Mouse (Mus musculus) megakaryocyte, adult 5-6 weeks (primary cell): ENCODE measurements around the gene Kcnn3. TPM values are rescaled to one million over a fixed set of nuclear protein-coding genes. Genes with fewer than 3 reads are reported as not detected.
A peak's percentile ranks its signal among the peaks of the same experiment; 100 is the strongest.

Source experiments
- ATAC-seq: 2 replicates; pipeline ENCODE4 v1.8.0; 2016; ENCODE audit warnings: mild to moderate bottlenecking, inconsistent platforms; ENCODE audit not compliant: poor library complexity, severe bottlenecking
- total RNA-seq, 2 experiments: library from RNA; stranded (forward) in 1 of 2; stranded (reverse) in 1 of 2; fragments of 153-499, 151-499 nt in 1 of 2; fragments of 221-1000, 200-1000 nt in 1 of 2; gene quantifications; 2 replicates each; pipeline versions ENCODE4 v1.2.3 to v1.2.4; 2015 to 2017

Kcnn3 gene
- not detected in 2 replicates for total RNA-seq (2015)
- total RNA-seq (2017) = not detected in 2 replicates

DNA sequence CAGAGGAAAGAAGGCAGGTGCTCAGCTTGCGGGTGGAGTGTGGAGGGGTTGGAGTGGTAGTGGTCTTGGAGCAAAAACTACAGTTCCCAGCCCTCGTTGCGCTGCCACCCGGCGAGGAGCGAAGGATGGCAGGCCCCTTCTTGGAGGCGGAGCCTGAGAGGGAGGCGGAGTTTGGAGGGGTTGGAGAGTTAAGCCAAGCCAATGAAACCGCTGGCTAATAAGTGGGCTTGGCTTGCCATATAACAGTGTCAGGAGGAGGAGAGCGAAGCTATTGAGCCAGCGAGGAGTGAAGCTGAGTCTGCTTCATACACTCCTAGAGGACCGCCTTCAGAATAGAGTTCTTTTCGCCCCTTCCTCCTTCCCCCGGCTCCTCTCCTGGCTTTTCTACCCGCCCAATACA lies at the start of gene Kcnn3:
Kcnn3 (plus strand) TSS at position 271 of the 400 bp plus-strand sequence.
- ATAC-seq = peak; percentile 78

DNA sequence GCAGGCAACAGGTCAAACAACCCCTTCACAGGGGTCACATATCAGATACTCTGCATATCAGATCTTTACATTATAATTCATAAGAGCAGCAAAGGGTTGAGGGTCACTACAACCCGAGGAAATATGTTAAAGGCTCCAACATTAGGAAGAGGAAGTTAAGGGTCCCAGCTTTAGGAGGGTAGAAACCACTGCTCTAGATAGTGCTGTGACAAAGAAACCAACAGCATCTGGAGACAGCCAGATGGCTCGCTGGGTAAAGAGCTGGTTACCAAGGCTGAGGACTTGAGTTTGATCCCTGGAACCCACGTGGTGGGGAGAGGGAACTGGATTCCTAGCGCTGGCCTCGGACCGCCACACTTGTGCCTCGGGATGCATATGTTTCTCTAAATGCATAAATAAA lies 47.7 kb upstream of the Kcnn3 start:
- no peak for ATAC-seq

GRCm38 (mm10) chr3:89473838-89474237 lies 46.1 kb upstream of the Kcnn3 start:
- ATAC-seq = no peak

GRCm38 (mm10) chr3:89479055-89479454 lies 40.9 kb upstream of the Kcnn3 start:
- ATAC-seq = no peak

- ATAC-seq = peak; percentile 64
These were observed 38.5 kb upstream of the Kcnn3 start for GRCm38 (mm10) chr3:89481488-89481887.

DNA sequence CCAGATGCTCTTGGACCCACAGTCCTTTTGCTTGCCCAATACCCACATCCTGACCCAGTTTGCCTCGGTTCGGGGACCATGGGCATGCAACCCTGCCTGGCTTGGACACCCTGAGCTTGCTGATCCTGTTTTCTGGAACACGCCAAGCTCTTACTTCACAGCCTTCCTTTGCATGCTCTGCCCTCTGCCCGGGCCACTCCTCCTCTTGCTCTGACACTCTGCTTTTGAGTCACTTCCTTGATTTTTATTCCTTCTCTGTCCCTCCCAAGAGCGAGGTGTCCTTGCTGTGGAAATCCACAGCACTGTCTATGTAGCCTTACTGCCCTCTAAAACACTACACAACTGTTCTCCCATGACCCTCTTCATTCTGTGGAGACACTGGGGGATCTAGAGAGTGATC lies 37.7 kb upstream of the Kcnn3 start:
- no peak for ATAC-seq

DNA sequence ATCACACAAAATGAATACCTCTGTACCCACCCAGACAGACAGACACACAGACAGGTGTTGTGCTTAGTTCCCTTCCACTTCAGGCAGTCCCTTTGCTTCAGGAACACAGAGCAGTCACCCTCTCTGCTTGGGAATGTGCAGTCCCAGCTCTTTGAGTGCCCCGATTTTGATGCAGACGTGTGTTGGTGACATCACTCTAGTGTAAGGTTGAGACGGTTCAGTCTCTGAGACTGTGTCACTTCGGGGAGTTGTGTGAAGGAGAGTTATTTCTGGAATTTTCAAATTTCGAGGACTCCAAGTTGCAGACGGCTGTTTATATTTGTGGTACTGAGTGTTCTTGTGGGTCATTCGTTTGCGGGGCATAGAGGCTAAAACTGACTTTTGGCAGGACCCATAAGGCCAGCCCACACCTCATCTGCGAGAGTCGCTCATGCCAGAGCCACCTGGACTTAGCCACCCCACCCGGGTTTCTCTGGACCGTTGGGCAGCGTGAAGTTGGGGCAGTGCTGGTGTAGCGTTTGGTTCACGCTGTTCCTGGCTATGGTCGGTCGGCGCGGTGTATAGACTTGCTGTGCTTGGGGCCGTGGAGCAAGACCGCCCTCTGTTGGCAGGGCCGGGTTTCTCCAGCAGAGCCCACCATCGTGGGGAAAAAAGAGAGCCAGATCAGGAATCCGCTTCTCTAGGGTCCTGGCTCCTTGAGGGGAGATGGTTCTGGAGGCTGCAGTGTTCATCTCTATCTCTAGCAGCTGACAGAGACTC lies 35.0 kb upstream of the Kcnn3 start:
- ATAC-seq = peak; percentile 99

- ATAC-seq = no peak
These were observed 33.9 kb upstream of the Kcnn3 start for GRCm38 (mm10) chr3:89486111-89486510.

GRCm38 (mm10) chr3:89486916-89487702 lies 32.9 kb upstream of the Kcnn3 start:
- ATAC-seq = no peak

GRCm38 (mm10) chr3:89490790-89491189 lies 29.2 kb upstream of the Kcnn3 start:
- no peak for ATAC-seq

DNA sequence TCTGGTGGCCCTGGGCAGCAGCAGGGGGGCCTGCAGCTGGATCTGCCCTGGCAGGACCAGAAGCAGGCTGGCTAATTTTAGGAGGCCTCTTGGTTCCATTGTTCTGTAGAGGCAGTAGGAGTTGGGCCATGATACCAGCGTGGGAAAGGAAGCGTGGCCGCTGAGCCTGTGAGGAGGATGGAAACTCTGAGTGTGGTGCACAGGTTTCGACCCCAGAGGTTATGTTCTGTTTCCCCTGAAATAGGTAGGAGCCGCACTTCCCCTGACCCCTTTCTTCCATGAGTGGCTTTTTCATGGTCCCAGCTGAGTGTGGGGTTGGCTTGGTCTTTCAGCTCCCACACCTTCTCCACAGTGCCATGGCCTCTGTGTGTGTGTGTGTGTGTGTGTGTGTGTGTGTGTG lies 28.4 kb upstream of the Kcnn3 start:
- no peak for ATAC-seq

DNA sequence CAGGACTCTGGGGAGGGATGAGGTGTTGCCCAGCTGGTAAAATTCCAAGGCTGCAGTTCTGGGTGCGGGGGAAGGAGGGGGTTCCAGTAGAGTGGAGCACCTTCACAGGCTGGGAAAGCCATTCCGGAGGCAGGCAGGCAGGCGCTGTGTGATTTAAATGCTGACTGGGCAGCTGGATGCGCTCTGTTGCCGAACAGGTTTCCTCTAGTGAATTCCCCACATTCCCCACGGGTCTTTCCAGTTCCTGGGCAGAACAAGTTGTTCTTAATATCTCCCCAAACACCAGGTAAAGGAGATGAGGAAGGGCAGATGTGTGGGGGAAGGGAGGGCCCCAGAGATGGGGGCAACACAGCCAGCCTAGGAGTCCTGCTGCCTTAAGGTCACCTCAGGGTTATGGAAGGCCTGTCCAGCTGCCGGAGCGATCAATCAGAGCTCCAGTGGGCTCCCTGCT lies 27.2 kb upstream of the Kcnn3 start:
- ATAC-seq = no peak

- ATAC-seq = no peak
These were observed 25.3 kb upstream of the Kcnn3 start for GRCm38 (mm10) chr3:89494630-89495029.

- no peak for ATAC-seq
These were observed 23.6 kb upstream of the Kcnn3 start for GRCm38 (mm10) chr3:89496366-89496765.

DNA sequence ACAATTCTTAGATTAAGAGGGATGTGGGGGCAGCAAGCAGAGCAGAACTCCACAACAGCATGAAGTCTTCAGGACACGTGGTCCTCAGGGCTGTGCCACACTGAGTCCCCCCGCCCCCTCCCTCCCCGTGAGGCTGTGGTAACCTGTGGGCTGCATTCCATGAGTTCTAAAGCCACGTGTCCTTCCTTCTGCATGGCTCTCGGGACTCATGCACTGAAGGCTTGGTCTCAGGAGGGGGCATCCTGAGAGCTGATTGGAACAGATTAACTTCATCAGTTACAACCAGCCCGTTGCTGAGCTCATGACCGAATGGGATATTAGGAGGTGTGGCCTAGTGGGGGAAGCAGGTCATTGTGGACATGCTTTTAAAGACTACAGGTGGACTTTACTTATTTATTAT lies 20.3 kb upstream of the Kcnn3 start:
- no peak for ATAC-seq

GRCm38 (mm10) chr3:89501486-89501885 lies 18.5 kb upstream of the Kcnn3 start:
- no peak for ATAC-seq

- no peak for ATAC-seq
These were observed 17.4 kb upstream of the Kcnn3 start for GRCm38 (mm10) chr3:89502551-89502950.

DNA sequence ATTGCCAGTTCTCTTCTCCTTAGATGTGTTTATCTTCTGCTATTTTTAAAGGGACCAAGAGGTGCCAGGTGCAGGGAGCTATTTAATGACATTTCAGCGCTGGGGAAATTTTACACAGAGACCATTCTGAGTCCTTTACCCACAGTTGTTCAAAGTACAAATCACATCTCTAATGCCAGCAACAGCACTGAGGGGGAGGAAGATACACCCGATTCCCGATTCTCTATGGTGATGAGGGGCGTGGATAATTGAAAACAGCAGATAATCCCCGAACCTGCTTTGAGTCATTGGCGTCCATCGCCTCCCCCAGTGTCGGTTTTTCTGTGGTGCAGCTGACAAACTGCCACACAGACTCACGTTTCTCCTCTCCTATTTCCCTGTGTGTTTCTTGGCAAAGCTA lies 11.9 kb upstream of the Kcnn3 start:
- ATAC-seq = no peak

GRCm38 (mm10) chr3:89510979-89511378 lies 9.0 kb upstream of the Kcnn3 start:
- no peak; the same call in 1 of the 2 replicates for ATAC-seq

GRCm38 (mm10) chr3:89511400-89511799 lies 8.6 kb upstream of the Kcnn3 start:
- no peak for ATAC-seq

- no peak for ATAC-seq
These were observed 7.7 kb upstream of the Kcnn3 start for GRCm38 (mm10) chr3:89512225-89512624.

GRCm38 (mm10) chr3:89515444-89515843 lies 4.5 kb upstream of the Kcnn3 start:
- no peak for ATAC-seq
